Mouse (Mus musculus): ENCODE measurements around the gene Atpif1.

- TF ChIP-seq CTCF (IDR thresholded peaks at IDR 0.05; ENCODE audit: insufficient read depth, low read length) = no peak
- no peak for TF ChIP-seq POLR2A (IDR thresholded peaks at IDR 0.05; ENCODE audit: borderline replicate concordance, extremely low read depth, low read depth, low read length)
Measured at GRCm38 (mm10) chr4:132565089-132565747, 31.8 kb upstream of the Atpif1 start.
